In genomic region chr19:21286421-21287097, GRCm38 (mm10) we compare ENCODE assay signal across 24 mouse cellular contexts. TPM values are rescaled to one million over a fixed set of nuclear protein-coding genes. Genes with fewer than 3 reads are reported as not detected.
DNase-seq lines count a peak whose midpoint lies in the region; ATAC-seq lines count a peak whose summit lies in the region.
"Had no signal": no experiment of that assay in that cellular context is flagged by ENCODE, and none has a peak within 500 bp of the region (broad histone marks: within the 10 kb centered on the region; RNA-seq: fewer than 3 reads in every experiment).

No protein-coding gene starts in this region.

- ATAC-seq in megakaryocyte progenitor cell, adult 5-6 weeks (replicated peaks; ENCODE audit: poor library complexity): peak; percentile 60
- ATAC-seq: forebrain, embryonic 14.5 days; intestine, postnatal 0 days had no signal

- peak; percentile 24 to 42 for DNase-seq in spleen, postnatal 36 days (ENCODE audit: low spot score in 2 of 2)
- no peak for DNase-seq in spleen, postnatal 10 days (ENCODE audit: low spot score in 2 of 2)
- peak; percentile 50 for DNase-seq in MEL-GATA-1-ER (ENCODE audit: extremely low read depth, low read depth)
- DNase-seq in kidney, postnatal 25 days: no peak
- no peak for DNase-seq in left cerebral cortex, adult 9 months (ENCODE audit: low spot score in 2 of 2)
- no peak for DNase-seq in heart, adult 8-10 months (ENCODE audit: low spot score)
- DNase-seq: adrenal gland, postnatal 36 days; cerebellum, adult 11 months; cerebellum, adult 9-10 months; gastrocnemius, postnatal 25 days; heart, adult 2 months; heart, postnatal 10 days; kidney, adult 9 months; kidney, postnatal 10 days; layer of hippocampus, adult 9-11 months; liver; lung, adult 2 months; lung, postnatal 10 days; right cerebral cortex, postnatal 4 days; thymus, adult 18-20 months; thymus, postnatal 25 days had no signal

RNA-seq across cellular contexts. Expression of gene Zfand5, which starts 14.5 kb away (rescaled TPM):
- total RNA-seq in megakaryocyte progenitor cell, adult 5-6 weeks (2015): 134 and 154 TPM in 2 replicates
- 87.5 and 93.1 TPM in 2 replicates for total RNA-seq in megakaryocyte progenitor cell, adult 5-6 weeks (2017)
- total RNA-seq in heart, adult 8-10 months (2022): 100 to 1,000 TPM; 106 to 135 (median 128) TPM

Comparison
In these comparisons a context has a peak if more than half of its experiments do, and no peak if none do; other contexts are left out.
1. DNase-seq: peak in spleen, postnatal 36 days (2 of 2) and MEL-GATA-1-ER (single experiment); none in spleen, postnatal 10 days (0 of 2), kidney, postnatal 25 days (0 of 2), left cerebral cortex, adult 9 months (0 of 2) and heart, adult 8-10 months (single experiment).